Mouse (Mus musculus) Patski (cell line): ENCODE results near the gene Gm10160. TPM values are rescaled to one million over a fixed set of nuclear protein-coding genes. Genes with fewer than 3 reads are reported as not detected.

Experiments used
- ATAC-seq: fragments of 100-300 bp; one replicate; pipeline ENCODE4 v1.8.0; 2021
- CTCF ChIA-PET: fragments of 350-600 bp; sonication (Branson Sonifier 250); formaldehyde crosslinking; loops from one replicate; lab custom pipeline; 2022; ENCODE audit warnings: inconsistent platforms; lab: Charles Lee
- POLR2A ChIA-PET: fragments of 350-600 bp; sonication (Branson Sonifier 250); formaldehyde crosslinking; loops from one replicate; lab custom pipeline; 2022; ENCODE audit warnings: antibody characterized with exemption, inconsistent platforms; lab: Charles Lee
- DNase-seq: peaks from one replicate; pipeline ENCODE4 v3.0.0-alpha.2; 2011; ENCODE audit warnings: low read depth, low spot score
- H3K27me3 ChIP-seq: fragments of 371-371 bp; one replicate; pipeline ENCODE4 v1.5.1; 2021
- CTCF ChIP-seq: fragments of 100-300 bp; IDR thresholded peaks from one replicate; pipeline ENCODE4 v1.5.1; 2021
- in situ Hi-C: fragments of 300-500 bp; cut with MboI; formaldehyde crosslinking; loops from 3 replicates; pipeline ENCODE4 v1.11.1; 2018; ENCODE audit warnings: low pct_unique_long_range_greater_than_20kb, mixed read lengths
- polyA plus RNA-seq: library from polyadenylated mRNA; unstranded; gene quantifications from one replicate; pipeline ENCODE4 v1.2.3, GENCODE M21; 2021

The Gm10160 gene
- polyA plus RNA-seq, 1 experiment from 2014 or later: not detected

GRCm38 (mm10) chr7:81858968-81859721 lies 3.6 kb upstream of the Gm10160 start, which contains the start of gene Tm6sf1:
Tm6sf1 (plus strand) TSS chr7:81859001.
- H3K27me3 ChIP-seq: no peaks in the 10 kb centered on the region
- ATAC-seq: peak; percentile 66
- in situ Hi-C loops: no loop called here
- no peak for TF ChIP-seq CTCF
- ChIA-PET CTCF (interaction anchor here (1.2 kb wide), 1 partner anchor 12 kb away, joined by 3 read pairs; no protein-coding TSS in a partner anchor), POLR2A (no interaction called here)
- no peak for DNase-seq

DNA sequence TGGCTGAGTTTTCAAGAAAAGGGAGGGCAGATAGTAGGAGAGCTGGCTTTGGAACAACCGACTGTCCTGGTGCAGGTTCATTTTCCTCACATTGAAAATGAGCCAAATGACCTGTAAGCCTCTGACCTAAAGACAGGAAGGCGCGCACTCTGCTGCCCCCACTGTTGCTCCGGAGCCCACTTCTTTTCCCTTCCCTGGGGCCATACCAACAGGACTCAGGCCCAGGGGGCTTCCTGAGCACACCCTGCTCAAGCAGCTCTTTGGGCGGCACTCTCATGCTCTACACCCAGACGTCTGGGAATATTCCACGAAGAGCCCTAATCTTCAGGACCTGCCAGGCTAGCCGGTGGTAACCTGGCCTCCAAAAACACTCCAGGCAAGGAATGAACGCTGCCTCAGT lies 2.6 kb upstream of the Gm10160 start:
- H3K27me3 ChIP-seq: no peaks in the 10 kb centered on the region
- no peak for DNase-seq
- POLR2A ChIA-PET: no interaction called here
- CTCF ChIA-PET: interaction anchor here (1.2 kb wide), 1 partner anchor 12 kb away, joined by 3 read pairs; no protein-coding TSS in a partner anchor
- no peak for TF ChIP-seq CTCF
- ATAC-seq: no peak
- in situ Hi-C loops: no loop called here

- CTCF ChIA-PET: no interaction called here
- in situ Hi-C loops: no loop called here
- no peak for DNase-seq
Measured at GRCm38 (mm10) chr7:81856221-81856620, 627 bp upstream of the Gm10160 start.

DNA sequence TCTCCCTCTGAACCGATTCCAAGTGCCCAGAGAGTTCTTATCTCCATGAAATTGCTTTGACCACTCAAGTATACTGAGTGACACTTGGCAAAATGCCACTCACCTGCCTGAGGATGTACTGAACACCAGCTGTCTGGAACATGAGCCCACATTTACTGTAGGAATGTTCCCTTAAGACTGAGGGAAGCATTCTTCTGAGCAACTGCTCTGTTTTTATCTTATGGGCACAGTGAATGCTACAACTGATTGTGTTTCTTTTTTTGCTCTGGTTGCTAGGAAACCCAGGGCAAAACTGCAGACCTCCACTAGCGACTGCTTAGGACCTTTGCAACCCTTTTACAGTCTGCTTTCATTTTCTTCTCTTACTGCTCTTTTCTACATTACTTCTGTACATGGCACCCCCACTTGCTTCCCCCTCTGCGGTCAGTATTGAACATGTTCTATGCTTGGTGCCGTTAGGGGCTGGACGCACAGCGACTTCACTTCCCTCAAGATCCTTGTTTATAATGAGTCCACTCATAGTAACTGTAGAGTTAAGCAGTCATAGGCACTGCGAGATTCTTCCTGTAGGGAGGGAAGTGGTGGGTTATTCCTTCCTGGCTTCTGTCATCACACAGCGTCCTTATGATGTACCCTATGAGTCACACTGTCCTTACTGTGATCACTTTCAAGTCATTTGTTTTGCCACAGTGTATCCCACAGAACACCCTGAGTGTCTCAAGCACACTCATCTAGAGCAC lies 856 bp downstream of the Gm10160 start:
- ChIA-PET CTCF (interaction anchor here (0.9 kb wide), 1 partner anchor 29 kb away, joined by 3 read pairs; no protein-coding TSS in a partner anchor), POLR2A (no interaction called here)
- no peaks in the 10 kb centered on the region for H3K27me3 ChIP-seq
- ATAC-seq: no peak
- no peak for DNase-seq
- in situ Hi-C loops: no loop called here
- TF ChIP-seq CTCF: no peak

More at GRCm38 (mm10) chr7:81856221-81856620, 627 bp upstream of the Gm10160 start:
- no peak for TF ChIP-seq CTCF
- H3K27me3 ChIP-seq: no peaks in the 10 kb centered on the region
- ATAC-seq: no peak
- POLR2A ChIA-PET: no interaction called here

- no peaks in the 10 kb centered on the region for H3K27me3 ChIP-seq
- POLR2A ChIA-PET: interaction anchor here (1.5 kb wide), 1 partner anchor 21 kb away, joined by 4 read pairs; no protein-coding TSS in a partner anchor
- no peak for TF ChIP-seq CTCF
- DNase-seq (no peak), ATAC-seq (no peak)
- in situ Hi-C loops: no loop called here
- CTCF ChIA-PET: interaction anchor here (0.9 kb wide), 1 partner anchor 16 kb away, joined by 4 read pairs; no protein-coding TSS in a partner anchor
Measured at GRCm38 (mm10) chr7:81851706-81852105, 3.9 kb downstream of the Gm10160 start.

DNA sequence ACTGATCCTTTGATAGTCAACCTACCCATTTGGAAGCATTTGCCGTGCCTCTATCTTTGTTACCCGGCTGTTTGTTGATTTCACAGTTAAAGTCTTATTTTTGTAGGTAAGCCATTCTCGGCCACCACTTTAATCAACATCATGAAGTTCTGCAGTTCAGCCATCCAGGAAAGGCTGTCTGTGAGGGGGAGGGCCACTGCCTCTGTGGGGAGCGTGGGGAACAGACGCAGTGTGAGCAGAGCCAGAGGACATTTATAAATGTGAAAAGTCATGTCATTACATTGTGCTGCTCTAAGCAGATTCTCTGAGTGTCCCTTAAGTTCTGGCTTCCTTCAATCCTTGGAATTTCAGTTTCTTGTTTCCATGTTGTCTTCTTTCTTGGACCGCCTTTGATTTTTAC lies 5.4 kb downstream of the Gm10160 start:
- POLR2A ChIA-PET: no interaction called here
- in situ Hi-C loops: no loop called here

GRCm38 (mm10) chr7:81849633-81850032 lies 6.0 kb downstream of the Gm10160 start:
- no peak for TF ChIP-seq CTCF
- DNase-seq (no peak), ATAC-seq (no peak)
- in situ Hi-C loops: no loop called here
- CTCF ChIA-PET: no interaction called here
- H3K27me3 ChIP-seq: no peaks in the 10 kb centered on the region
- POLR2A ChIA-PET: no interaction called here

More for the DNA sequence above, 5.4 kb downstream of the Gm10160 start:
- H3K27me3 ChIP-seq: no peaks in the 10 kb centered on the region
- no peak for TF ChIP-seq CTCF
- CTCF ChIA-PET: no interaction called here
- no peak for DNase-seq
- no peak for ATAC-seq

GRCm38 (mm10) chr7:81849214-81849613 lies 6.4 kb downstream of the Gm10160 start:
- ATAC-seq (no peak), DNase-seq (no peak)
- no peaks in the 10 kb centered on the region for H3K27me3 ChIP-seq
- in situ Hi-C loops: no loop called here
- ChIA-PET CTCF (no interaction called here), POLR2A (no interaction called here)
- no peak for TF ChIP-seq CTCF

DNA sequence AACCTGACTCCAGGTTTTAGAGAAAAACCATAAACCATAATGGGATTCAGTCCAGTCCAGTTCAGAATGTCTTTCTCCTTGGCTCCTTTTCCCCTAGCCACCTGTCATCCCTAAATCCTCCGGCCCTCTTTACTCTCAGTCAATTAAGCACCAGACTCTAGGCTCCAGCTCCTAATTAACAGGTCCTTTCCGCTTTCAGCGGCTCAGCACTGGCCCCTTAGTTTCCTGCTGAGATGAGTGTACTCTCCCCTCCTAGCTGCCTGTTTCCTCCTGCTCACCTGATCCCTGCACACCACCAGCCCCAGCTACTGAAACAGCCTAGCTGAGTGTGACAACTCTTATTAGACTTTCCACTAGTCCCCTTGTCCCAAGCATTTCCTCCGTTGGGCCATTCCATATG lies 7.8 kb downstream of the Gm10160 start:
- ATAC-seq: no peak
- no peaks in the 10 kb centered on the region for H3K27me3 ChIP-seq
- no peak for TF ChIP-seq CTCF
- ChIA-PET CTCF (interaction anchor here (1.2 kb wide), 1 partner anchor 20 kb away, joined by 4 read pairs; no protein-coding TSS in a partner anchor), POLR2A (no interaction called here)
- in situ Hi-C loops: no loop called here
- DNase-seq: no peak

DNA sequence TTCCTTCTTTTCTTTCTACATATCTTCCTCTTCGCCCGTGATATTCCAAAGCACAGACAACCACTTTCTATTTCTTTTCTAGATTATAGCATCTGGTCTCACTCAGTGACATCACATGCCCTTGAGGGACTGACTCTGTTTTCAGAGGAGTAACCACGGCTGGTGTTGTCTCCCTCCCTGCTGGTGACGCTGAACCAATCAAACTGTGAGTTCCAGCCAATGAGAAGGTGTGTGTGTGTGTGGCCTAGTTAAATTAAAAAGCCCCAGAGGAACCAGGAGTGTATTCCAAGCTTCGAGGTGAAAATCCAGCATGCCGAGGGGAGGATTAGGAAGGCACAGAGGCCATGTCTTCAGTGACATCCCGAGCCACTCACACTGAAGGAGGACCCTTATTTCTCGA lies 8.6 kb downstream of the Gm10160 start:
- ChIA-PET POLR2A (no interaction called here), CTCF (interaction anchor here (0.8 kb wide), 1 partner anchor 11 kb away, joined by 3 read pairs; the partner anchor contains the start of gene Tm6sf1)
- H3K27me3 ChIP-seq: no peaks in the 10 kb centered on the region
- no peak for DNase-seq
- no peak for TF ChIP-seq CTCF
- no peak for ATAC-seq
- in situ Hi-C loops: no loop called here
